Mouse (Mus musculus): ENCODE measurements around the gene Prkch.

The Prkch gene

GRCm38 (mm10) chr12:73708920-73709319 lies 124.3 kb downstream of the Prkch start:
- in situ Hi-C loops (cut with MboI, MseI): loop anchor here (25.0 kb wide), 1 partner anchor 253 kb away; the partner anchor contains the start of gene Snapc1

GRCm38 (mm10) chr12:73710846-73711245 lies 126.2 kb downstream of the Prkch start:
- in situ Hi-C loops (cut with MboI, MseI): loop anchor here (25.0 kb wide), 1 partner anchor 251 kb away; the partner anchor contains the start of gene Snapc1

DNA sequence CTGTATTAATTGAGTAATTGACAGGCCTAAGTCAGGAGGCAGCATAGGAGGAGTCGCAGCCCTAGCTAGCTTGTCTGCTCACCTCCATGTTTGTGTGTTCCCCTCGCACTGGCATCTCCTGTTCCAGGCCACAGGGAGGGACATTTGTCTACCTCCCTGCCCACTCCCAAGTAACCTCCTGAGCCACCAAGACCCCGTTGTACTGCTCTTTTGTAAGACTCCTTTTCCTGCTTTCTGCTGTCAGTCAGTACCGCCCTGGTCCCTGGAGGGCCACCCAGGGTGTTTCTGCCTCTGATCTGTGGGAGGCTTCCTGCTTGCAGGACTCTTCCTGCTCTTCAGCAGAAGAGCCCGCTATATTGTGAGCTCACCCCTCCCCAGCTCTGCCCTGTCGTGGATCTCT lies 127.5 kb downstream of the Prkch start:
- in situ Hi-C loops (cut with MboI, MseI): loop anchor here (25.0 kb wide), 1 partner anchor 250 kb away; the partner anchor contains the start of gene Snapc1

GRCm38 (mm10) chr12:73714589-73714988 lies 130.0 kb downstream of the Prkch start:
- in situ Hi-C loops (cut with MboI, MseI): loop anchor here (25.0 kb wide), 1 partner anchor 248 kb away; the partner anchor contains the start of gene Snapc1

DNA sequence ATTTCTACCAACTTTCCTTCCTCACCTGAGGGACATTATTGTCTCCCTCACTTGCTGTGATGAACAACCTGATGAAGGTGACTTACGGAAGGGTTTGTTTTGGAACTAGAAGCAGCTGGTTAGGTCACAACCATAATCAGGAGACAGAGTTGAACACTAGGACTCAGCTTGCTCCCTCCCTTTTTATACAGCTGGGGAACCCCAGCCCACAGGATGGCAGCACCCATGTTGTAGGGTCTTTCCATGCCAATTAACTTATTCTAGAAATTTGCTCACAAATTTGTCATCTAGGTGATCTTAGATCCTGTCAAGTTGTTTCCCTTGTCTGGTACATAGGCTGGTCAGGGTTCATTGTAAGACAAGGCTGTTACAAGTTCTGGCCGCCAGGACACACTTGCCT lies 130.7 kb downstream of the Prkch start:
- in situ Hi-C loops (cut with MboI, MseI): loop anchor here (25.0 kb wide), 1 partner anchor 247 kb away; the partner anchor contains the start of gene Snapc1

DNA sequence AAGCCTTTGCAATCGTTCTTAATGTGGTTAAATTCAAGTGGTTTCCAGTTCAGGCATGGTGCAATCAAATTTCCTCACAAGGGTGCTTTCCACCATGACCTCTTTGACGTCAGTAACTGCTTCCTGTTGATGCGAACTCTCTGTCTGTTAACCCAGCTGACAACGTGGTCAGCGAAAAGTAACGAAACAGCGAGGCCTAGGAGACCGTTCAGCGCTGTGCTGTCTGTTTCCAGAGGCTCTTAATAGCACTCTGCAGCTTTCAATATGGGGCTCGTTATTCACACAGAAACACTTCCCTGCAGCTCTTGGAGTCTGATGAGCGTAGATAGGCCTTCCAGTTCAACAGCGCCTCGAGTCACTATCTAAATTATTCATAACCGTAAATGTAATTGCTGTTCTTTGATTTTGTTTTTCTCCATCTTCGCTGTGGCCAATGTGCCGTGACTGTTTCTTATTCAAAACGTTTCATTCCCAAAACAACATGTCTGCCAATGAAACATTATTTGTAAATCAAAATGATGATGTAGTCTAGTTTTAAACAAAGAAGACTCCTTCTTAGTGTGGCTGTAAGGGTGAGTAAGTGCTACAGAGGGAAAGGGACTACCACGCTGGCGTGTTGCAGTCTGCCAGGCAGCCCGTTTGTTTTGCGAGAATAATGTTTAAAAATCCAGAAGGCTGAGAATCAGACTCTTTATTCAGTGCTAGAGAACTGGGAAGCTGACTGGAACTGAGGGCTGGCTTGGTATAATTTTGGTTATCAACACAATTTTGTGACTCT lies 131.5 kb downstream of the Prkch start:
- in situ Hi-C loops (cut with MboI, MseI): loop anchor here (25.0 kb wide), 1 partner anchor 246 kb away; the partner anchor contains the start of gene Snapc1

GRCm38 (mm10) chr12:73718036-73718435 lies 133.4 kb downstream of the Prkch start:
- in situ Hi-C loops (cut with MboI, MseI): loop anchor here (25.0 kb wide), 1 partner anchor 244 kb away; the partner anchor contains the start of gene Snapc1

DNA sequence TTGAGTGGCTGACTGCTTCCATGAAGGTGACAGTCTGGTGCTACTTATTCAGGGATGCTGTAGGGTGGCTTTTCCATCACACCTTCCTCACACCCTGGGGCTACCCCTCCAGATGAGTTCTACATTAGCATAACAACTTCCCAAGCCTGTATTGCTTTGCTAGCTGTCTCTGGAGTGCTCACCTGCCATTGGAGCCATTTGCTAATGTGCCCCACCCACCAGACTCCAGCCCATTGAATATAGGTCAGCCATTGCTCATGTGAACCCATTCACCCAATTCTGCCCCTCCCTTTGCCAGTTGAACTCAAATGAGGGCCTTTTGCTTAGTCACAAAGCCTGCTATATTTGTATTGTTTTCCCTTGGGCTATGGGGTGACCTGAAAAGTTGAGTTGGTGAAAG lies 135.2 kb downstream of the Prkch start:
- in situ Hi-C loops (cut with MboI, MseI): loop anchor here (25.0 kb wide), 1 partner anchor 242 kb away; the partner anchor contains the start of gene Snapc1

GRCm38 (mm10) chr12:73720466-73720865 lies 135.9 kb downstream of the Prkch start:
- in situ Hi-C loops (cut with MboI, MseI): loop anchor here (25.0 kb wide), 1 partner anchor 242 kb away; the partner anchor contains the start of gene Snapc1

DNA sequence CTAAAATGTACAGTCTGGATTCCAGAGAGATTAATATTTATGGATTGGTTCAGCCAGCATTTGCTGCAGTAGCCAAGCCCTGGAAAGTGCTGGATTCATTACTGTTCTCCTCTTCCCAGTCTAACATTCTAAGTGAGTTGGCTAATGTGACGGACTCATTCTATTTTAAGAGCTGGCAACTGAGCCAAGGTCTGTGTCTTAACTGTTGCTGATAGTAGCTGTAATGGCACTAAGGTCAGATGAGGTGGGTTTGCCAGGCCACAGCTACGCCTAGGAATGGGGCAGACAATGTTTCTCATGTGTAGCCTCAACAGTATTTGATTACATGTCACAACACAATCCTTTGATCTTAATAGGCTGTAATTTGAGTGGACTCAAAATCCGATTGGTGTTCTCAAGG lies 137.5 kb downstream of the Prkch start:
- in situ Hi-C loops (cut with MboI, MseI): loop anchor here (25.0 kb wide), 1 partner anchor 240 kb away; the partner anchor contains the start of gene Snapc1

- in situ Hi-C loops (cut with MboI, MseI): loop anchor here (25.0 kb wide), 1 partner anchor 239 kb away; the partner anchor contains the start of gene Snapc1
Measured at GRCm38 (mm10) chr12:73723067-73723466, 138.5 kb downstream of the Prkch start.

DNA sequence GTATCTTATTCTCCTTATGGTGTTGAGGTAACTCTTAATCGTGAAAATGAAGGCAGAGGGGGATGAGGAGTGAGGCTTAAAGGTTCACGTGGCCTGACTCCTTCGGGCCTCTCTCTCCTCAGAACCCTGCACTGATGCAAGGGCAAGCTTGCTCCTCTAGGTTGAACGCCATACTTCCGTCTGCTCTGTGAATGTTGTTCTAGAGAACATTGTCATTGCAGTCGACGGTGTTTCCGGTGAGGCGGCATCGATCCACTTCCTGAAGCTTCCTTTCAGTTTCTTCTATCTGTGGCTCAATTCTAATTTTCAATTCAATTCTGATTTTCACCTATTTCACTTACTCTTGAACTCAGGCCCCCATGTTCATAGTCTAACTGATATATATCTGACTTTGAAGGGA lies 139.3 kb downstream of the Prkch start:
- in situ Hi-C loops (cut with MboI, MseI): loop anchor here (25.0 kb wide), 1 partner anchor 238 kb away; the partner anchor contains the start of gene Snapc1

GRCm38 (mm10) chr12:73725825-73726604 lies 141.4 kb downstream of the Prkch start:
- in situ Hi-C loops (cut with MboI, MseI): no loop called here

GRCm38 (mm10) chr12:73727046-73727445 lies 142.4 kb downstream of the Prkch start:
- in situ Hi-C loops (cut with MboI, MseI): no loop called here

GRCm38 (mm10) chr12:73730603-73731002 lies 146.0 kb downstream of the Prkch start:
- in situ Hi-C loops (cut with MboI, MseI): no loop called here

- in situ Hi-C loops (cut with MboI, MseI): no loop called here
Measured at GRCm38 (mm10) chr12:73731093-73731492, 146.5 kb downstream of the Prkch start.

DNA sequence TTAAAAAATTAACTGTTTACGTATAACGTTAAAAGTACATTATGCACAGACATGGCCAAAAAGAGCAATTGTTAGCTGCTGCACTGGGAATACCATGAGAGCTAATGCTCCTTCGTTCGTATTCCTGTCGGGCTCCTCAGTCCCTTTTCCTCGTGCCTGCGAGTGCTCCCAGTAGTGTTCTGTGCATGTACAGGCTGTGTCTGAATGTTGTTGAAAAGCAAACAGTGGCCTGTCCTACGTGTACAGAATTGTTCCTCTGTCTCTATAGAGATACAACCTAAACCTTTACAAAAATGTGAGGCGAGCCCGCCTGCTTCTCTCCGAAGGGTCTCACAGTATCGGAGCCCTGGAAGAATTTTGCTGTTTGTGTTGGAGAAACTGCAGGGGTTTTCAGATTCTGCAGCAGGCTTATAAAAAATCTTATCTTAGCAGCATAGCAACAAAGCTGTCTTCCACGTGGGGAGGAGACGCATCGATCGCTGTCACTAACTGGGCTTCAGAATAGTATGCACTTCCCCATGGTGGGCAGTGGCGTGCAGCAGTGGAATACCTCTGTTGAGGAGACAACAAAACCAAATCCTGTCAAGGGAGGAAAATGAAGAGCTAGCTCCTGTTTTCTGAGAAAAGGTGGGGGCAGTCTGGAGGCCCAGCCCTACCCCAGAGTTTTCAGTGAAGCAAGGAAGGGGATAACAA lies 147.4 kb downstream of the Prkch start:
- in situ Hi-C loops (cut with MboI, MseI): no loop called here

DNA sequence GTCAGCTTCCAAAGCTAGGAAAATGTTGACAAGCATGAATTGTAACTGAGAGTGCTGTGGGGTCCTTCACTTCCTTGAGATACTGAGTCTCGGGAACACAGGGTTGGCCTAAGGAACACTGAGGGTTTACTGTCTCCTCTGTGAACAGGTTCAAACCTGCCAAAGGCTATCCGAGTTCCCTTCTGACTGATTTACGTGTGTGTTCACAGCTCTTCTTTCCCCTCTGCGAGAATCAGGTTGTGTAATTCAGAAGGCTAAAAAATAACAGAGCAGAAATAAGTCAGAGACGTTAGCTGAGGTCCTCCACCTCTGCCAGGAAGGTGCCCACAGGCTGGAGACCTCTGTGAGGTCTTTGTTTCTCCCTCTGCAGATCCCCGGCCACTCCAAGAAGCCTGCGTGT lies 148.3 kb downstream of the Prkch start:
- in situ Hi-C loops (cut with MboI, MseI): no loop called here

DNA sequence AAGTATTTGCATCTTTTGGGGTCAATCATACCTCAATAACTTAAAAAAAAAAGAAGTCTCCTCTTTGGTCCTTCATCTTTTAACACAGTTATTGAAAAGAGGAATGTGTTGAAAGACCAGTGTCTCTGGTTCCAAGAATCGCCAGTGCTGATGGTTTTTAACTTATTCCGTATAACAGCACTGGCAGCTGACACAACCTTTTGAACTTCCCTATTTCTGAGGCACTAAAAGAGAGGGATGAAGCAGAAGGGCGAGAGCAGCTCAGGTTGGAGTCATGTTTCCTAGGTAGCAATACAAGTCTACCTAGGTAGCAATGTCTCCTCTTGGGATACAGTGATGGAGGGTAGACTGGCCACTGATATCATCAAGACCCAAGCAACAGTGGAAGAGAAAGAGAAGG lies 152.3 kb downstream of the Prkch start:
- in situ Hi-C loops (cut with MboI, MseI): no loop called here

- in situ Hi-C loops (cut with MboI, MseI): no loop called here
Measured at GRCm38 (mm10) chr12:73739611-73740219, 155.1 kb downstream of the Prkch start.

GRCm38 (mm10) chr12:73742577-73742976 lies 158.0 kb downstream of the Prkch start:
- in situ Hi-C loops (cut with MboI, MseI): no loop called here

All from T-helper 2 cell (primary cell).